Mouse (Mus musculus): ENCODE measurements around the gene Mvb12b. TPM values are rescaled to one million over a fixed set of nuclear protein-coding genes. Genes with fewer than 3 reads are reported as not detected.
A peak's percentile ranks its signal among the peaks of the same experiment; 100 is the strongest.

Gene Mvb12b
- polyA plus RNA-seq, 1 experiment from 2014 or later: 17.8 TPM

DNA sequence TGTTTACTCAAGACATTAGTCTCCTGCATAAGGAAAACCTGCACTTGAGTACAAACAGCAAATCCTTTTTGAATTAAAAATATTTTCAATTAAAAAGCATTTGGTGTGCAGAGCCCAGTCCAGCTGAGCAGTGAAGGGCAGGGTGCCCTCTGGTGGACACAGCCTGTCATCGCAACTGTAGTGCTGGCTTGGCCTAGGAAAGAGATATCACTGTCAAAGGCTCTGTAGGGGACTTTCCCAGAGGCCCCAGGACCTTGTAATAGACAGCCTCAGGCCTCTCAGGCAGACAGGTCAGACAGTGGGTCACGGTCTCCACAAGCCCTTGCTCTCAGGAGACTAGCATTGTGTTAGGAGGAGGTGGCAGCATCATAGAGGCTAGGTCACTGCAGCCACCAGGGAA is 151.0 kb downstream of the Mvb12b start:
- 4% methylated on average over 2 of the region's 2 CpGs for WGBS
- Histone ChIP-seq H3K9ac (no peak overlapping the region), H3K4me1 (no peaks in the 10 kb centered on the region), H3K36me3 (peaks cover 10% of the 10 kb centered on the region; the same call in 1 of the 2 replicates), H3K4me2 (no peak overlapping the region), H3K27me3 (replicated peaks) (no peaks in the 10 kb centered on the region), H3K27ac (no peak overlapping the region), H3K4me3 (replicated peaks) (no peak overlapping the region), H3K9me3 (no peaks in the 10 kb centered on the region)
- ATAC-seq (ENCODE audit: insufficient read depth, low FRiP score, low read depth): no peak

DNA sequence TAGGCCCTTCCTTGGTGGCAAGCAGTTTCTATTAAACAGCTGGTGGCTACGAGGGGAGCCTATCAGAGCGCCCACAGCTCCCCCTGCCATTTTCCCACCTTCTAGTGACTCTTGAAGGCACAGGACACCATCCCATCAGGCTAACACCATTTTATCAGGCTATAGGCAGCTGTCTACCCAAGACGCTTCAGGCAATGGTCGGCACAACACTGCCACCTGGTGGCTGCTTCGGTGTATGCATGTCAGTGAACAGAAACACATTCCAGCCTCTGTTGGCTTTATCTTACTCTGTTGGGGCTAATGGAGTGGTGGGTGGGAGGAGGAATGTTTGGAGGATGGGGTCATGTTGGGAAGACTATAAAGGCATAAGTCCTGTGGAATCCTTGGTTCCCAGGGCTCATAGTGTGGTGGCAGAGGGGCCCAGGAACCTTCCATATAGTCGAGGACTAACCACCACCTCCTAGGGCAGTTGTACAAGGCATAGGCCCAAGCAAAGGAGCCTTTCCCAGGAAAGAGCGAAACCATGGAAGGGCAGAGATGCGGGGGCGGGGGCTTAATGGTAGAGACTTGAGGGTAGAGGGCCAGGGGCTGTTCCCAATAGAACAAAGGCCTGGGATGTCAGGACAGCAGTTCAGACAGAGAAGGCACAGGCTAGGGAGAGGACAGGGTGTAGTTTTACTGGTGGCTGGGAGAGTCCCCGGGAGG is 152.8 kb downstream of the Mvb12b start:
- Histone ChIP-seq H3K9ac (no peak overlapping the region), H3K4me2 (no peak overlapping the region), H3K9me3 (no peaks in the 10 kb centered on the region), H3K4me3 (replicated peaks) (no peak overlapping the region), H3K4me1 (peaks cover 5% of the 10 kb centered on the region; the same call in 1 of the 2 replicates), H3K27me3 (replicated peaks) (no peaks in the 10 kb centered on the region), H3K36me3 (0 out of 2 replicates have a peak, but pooled peaks cover 13% of the 10 kb centered on the region), H3K27ac (no peak overlapping the region)
- ATAC-seq (ENCODE audit: insufficient read depth, low FRiP score, low read depth): no peak
- 41% methylated on average over 10 of the region's 10 CpGs for WGBS

GRCm38 (mm10) chr2:33729701-33730100 is 158.0 kb downstream of the Mvb12b start:
- Histone ChIP-seq H3K9ac (no peak overlapping the region), H3K27ac (no peak overlapping the region), H3K4me3 (replicated peaks) (no peak overlapping the region), H3K27me3 (replicated peaks) (no peaks in the 10 kb centered on the region), H3K4me2 (no peak overlapping the region), H3K9me3 (no peaks in the 10 kb centered on the region), H3K36me3 (0 out of 2 replicates have a peak, but pooled peaks cover 13% of the 10 kb centered on the region), H3K4me1 (peaks cover 5% of the 10 kb centered on the region; the same call in 1 of the 2 replicates)
- ATAC-seq (ENCODE audit: insufficient read depth, low FRiP score, low read depth): no peak
- WGBS: 29% methylated on average over 5 of the region's 5 CpGs

DNA sequence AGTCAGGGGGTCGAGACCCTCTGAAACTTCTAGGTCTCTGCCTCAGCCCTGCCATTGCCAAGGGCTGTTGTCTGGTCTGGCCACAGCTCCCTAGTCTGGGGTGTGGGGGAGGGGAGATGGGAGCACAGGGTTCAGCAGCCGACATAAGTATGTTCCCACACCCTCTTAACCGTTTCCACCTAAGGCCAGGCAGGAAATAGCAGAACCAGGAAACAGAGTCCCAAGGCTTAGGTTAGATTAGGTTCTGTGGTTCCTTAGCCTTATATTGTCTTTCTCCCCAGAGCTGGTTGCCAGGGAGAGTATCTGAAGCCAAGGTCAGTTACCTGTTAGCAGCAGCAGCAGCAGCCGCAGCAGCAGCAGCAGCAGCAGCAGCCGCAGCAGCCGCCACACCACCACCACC is 160.5 kb downstream of the Mvb12b start:
- Histone ChIP-seq H3K4me2 (no peak overlapping the region), H3K27me3 (replicated peaks) (no peaks in the 10 kb centered on the region), H3K4me3 (replicated peaks) (no peak overlapping the region), H3K9ac (no peak overlapping the region), H3K9me3 (no peaks in the 10 kb centered on the region), H3K27ac (no peak overlapping the region), H3K36me3 (0 out of 2 replicates have a peak, but pooled peaks cover 7% of the 10 kb centered on the region), H3K4me1 (peaks cover 5% of the 10 kb centered on the region; the same call in 1 of the 2 replicates)
- 51% methylated on average over 6 of the region's 6 CpGs for WGBS
- no peak for ATAC-seq (ENCODE audit: insufficient read depth, low FRiP score, low read depth)

GRCm38 (mm10) chr2:33720380-33720898 is 167.3 kb downstream of the Mvb12b start:
- Histone ChIP-seq H3K4me3 (replicated peaks) (no peak overlapping the region), H3K27ac (no peak overlapping the region), H3K27me3 (replicated peaks) (peaks cover 9% of the 10 kb centered on the region; the same call in 1 of the 2 replicates), H3K4me1 (peaks cover 21% of the 10 kb centered on the region; the same call in 1 of the 2 replicates), H3K9ac (no peak overlapping the region), H3K9me3 (no peaks in the 10 kb centered on the region), H3K4me2 (no peak overlapping the region), H3K36me3 (no peaks in the 10 kb centered on the region)
- 41% methylated on average over 9 of the region's 9 CpGs for WGBS
- ATAC-seq (ENCODE audit: insufficient read depth, low FRiP score, low read depth): no peak

DNA sequence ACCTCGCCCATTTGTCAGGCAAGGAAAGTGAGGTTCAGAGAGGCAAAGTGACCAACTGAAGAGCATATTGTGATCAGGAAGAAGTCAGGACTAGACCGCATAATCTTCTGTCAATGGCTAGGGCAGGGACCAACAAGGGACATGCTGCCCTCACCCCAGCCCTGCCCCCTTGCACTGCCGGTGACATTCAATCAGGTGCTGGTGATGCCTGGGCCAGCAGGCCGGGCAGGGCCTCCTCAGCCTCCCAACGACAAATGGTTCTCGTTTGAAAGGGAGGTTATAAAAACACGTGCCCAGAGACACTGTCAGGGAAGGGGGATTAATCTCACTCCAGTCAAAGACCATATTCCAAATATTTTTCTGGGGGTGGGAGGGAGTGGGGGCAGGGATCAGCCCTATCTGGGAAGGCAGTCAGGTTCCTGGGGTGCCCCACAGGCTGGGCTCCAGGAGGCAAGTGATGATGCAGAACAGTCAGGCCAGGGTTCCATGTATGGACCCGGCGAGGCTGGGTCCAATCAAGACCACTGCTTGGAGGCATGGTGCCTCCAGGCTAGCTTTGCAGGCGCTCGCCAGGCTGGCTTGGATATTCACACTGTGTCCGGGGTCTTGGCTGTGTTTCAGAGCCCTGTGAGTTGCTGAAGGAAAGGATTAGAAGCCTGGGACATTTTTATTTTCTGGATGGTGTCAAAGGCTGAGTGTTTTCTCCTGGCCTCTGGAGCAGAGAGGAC is 168.2 kb downstream of the Mvb12b start:
- H3K4me3 ChIP-seq (replicated peaks): no peak overlapping the region
- H3K27ac ChIP-seq: no peak overlapping the region
- H3K9me3 ChIP-seq: no peaks in the 10 kb centered on the region
- H3K4me2 ChIP-seq: no peak overlapping the region
- no peak overlapping the region for H3K9ac ChIP-seq
- 43% methylated on average over 12 of the region's 12 CpGs for WGBS
- H3K27me3 ChIP-seq (replicated peaks): peaks cover 15% of the 10 kb centered on the region
- no peak for ATAC-seq (ENCODE audit: insufficient read depth, low FRiP score, low read depth)
- H3K36me3 ChIP-seq: no peaks in the 10 kb centered on the region
- H3K4me1 ChIP-seq: peaks cover 21% of the 10 kb centered on the region; the same call in 1 of the 2 replicates

- no peak for ATAC-seq (ENCODE audit: insufficient read depth, low FRiP score, low read depth)
- no peak overlapping the region for H3K4me3 ChIP-seq (replicated peaks)
- H3K36me3 ChIP-seq: no peaks in the 10 kb centered on the region
- peaks cover 21% of the 10 kb centered on the region; the same call in 1 of the 2 replicates for H3K4me1 ChIP-seq
- 70% methylated on average over 6 of the region's 6 CpGs for WGBS
- H3K4me2 ChIP-seq: no peak overlapping the region
- H3K27ac ChIP-seq: no peak overlapping the region
- no peaks in the 10 kb centered on the region for H3K9me3 ChIP-seq
- peaks cover 18% of the 10 kb centered on the region for H3K27me3 ChIP-seq (replicated peaks)
- H3K9ac ChIP-seq: no peak overlapping the region
Observed at GRCm38 (mm10) chr2:33718561-33718960, 169.2 kb downstream of the Mvb12b start.

DNA sequence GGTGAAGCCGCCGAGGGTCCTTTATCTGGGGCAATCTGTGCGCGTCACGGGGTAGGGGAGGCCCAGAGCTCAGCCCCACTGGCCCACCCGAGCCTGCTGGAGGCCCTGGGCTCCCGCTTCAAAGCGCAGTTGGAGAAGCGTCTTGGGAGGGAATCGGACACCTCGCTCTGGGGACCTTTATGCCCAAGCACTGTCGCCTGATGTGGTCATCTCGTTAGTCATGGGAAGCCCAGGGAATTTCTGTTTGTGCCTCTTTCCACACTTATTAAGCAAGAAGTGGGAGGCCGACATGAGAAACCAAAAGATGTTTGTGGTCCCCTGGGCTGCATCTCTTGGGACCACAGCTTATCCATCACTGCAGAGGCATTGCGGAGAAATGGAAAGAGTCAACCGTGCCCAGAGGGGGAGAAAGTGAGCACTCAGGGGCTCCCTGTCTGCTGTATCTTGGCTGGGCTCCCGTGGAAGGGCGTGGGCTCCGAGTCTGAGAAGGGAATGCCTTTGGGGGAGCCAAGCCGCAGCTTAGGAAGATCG is 169.9 kb downstream of the Mvb12b start:
- 15% methylated on average over 21 of the region's 21 CpGs for WGBS
- Histone ChIP-seq H3K4me2 (peak overlapping the region; percentile 45), H3K9ac (no peak overlapping the region), H3K36me3 (no peaks in the 10 kb centered on the region), H3K9me3 (no peaks in the 10 kb centered on the region), H3K27ac (no peak overlapping the region), H3K27me3 (replicated peaks) (peaks cover 18% of the 10 kb centered on the region), H3K4me1 (peaks cover 21% of the 10 kb centered on the region; the same call in 1 of the 2 replicates), H3K4me3 (replicated peaks) (no peak overlapping the region)
- ATAC-seq (ENCODE audit: insufficient read depth, low FRiP score, low read depth): no peak

- Histone ChIP-seq H3K27me3 (replicated peaks) (peaks cover 18% of the 10 kb centered on the region), H3K9ac (no peak overlapping the region), H3K4me1 (peaks cover 21% of the 10 kb centered on the region; the same call in 1 of the 2 replicates), H3K4me3 (replicated peaks) (no peak overlapping the region), H3K27ac (no peak overlapping the region), H3K9me3 (no peaks in the 10 kb centered on the region), H3K36me3 (no peaks in the 10 kb centered on the region), H3K4me2 (peak overlapping the region; percentile 45)
- ATAC-seq (ENCODE audit: insufficient read depth, low FRiP score, low read depth): no peak
- 18% methylated on average over 11 of the region's 11 CpGs for WGBS
Observed at GRCm38 (mm10) chr2:33717378-33717777, 170.4 kb downstream of the Mvb12b start.

GRCm38 (mm10) chr2:33716878-33717277 is 170.9 kb downstream of the Mvb12b start:
- H3K4me2 ChIP-seq: peak overlapping the region; percentile 45; the same call in 1 of the 2 replicates
- H3K4me3 ChIP-seq (replicated peaks): no peak overlapping the region

DNA sequence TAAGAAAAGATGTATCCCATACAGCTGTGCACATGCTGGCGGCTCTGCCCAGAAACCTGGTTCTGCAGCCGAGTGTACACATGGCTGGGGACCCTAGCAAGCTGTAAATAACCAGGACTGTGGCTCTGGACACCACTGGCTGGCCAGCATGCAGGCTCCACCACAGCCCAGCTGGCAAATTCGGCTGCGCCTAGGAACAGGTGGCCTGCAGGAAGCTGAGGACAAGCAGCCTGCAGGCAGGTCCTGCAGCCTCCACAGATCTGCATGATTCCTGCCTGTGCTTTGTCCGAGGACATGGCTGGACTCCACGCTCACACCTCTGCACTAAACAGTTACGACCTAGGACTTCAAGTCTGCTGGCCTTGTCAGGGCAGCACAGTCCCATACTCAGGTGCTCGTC is 172.8 kb downstream of the Mvb12b start:
- H3K9me3 ChIP-seq: no peaks in the 10 kb centered on the region
- H3K27me3 ChIP-seq (replicated peaks): peaks cover 18% of the 10 kb centered on the region
- 51% methylated on average over 8 of the region's 8 CpGs for WGBS
- no peak for ATAC-seq (ENCODE audit: insufficient read depth, low FRiP score, low read depth)
- H3K4me1 ChIP-seq: peaks cover 17% of the 10 kb centered on the region; the same call in 1 of the 2 replicates
- no peak overlapping the region for H3K4me2 ChIP-seq
- H3K27ac ChIP-seq: no peak overlapping the region
- H3K9ac ChIP-seq: no peak overlapping the region
- no peaks in the 10 kb centered on the region for H3K36me3 ChIP-seq
- H3K4me3 ChIP-seq (replicated peaks): no peak overlapping the region

More at GRCm38 (mm10) chr2:33716878-33717277, 170.9 kb downstream of the Mvb12b start:
- Histone ChIP-seq H3K9ac (no peak overlapping the region), H3K27me3 (replicated peaks) (peaks cover 18% of the 10 kb centered on the region), H3K9me3 (no peaks in the 10 kb centered on the region), H3K36me3 (no peaks in the 10 kb centered on the region), H3K27ac (no peak overlapping the region), H3K4me1 (peaks cover 21% of the 10 kb centered on the region; the same call in 1 of the 2 replicates)
- WGBS: 38% methylated on average over 15 of the region's 15 CpGs
- ATAC-seq (ENCODE audit: insufficient read depth, low FRiP score, low read depth): no peak

Measured in stomach, embryonic 15.5 days (tissue).